Mouse (Mus musculus) MEL (cell line): ENCODE results near the gene Nenf.

Experiments used
- POLR2A ChIP-seq, 2 experiments: IDR thresholded peaks; 2 replicates each; pipeline ENCODE4 v1.6.1; 2011 to 2012; ENCODE audit warnings: low read length in 2 of 2, mild to moderate bottlenecking in 2 of 2, control low read depth in 1 of 2, improper control_type of control experiment in 1 of 2, low read depth in 1 of 2, moderate library complexity in 1 of 2; ENCODE audit not compliant: control insufficient read depth in 1 of 2, insufficient read depth in 1 of 2, poor library complexity in 1 of 2
- UBTF ChIP-seq: IDR thresholded peaks from 2 replicates; pipeline ENCODE4 v1.6.1; 2012; ENCODE audit warnings: low read depth, mild to moderate bottlenecking, inconsistent platforms, low read length, improper control_type of control experiment, moderate library complexity, borderline replicate concordance; ENCODE audit not compliant: insufficient read depth

- TF ChIP-seq POLR2A (IDR thresholded peaks at IDR 0.05; ENCODE audit: control insufficient read depth in 1 of 2, insufficient read depth in 1 of 2, low read depth in 1 of 2, low read length in 2 of 2, poor library complexity in 1 of 2): no peak
- TF ChIP-seq UBTF: no peak
These were observed 1.2 kb downstream of the Nenf start for GRCm38 (mm10) chr1:191316818-191317217.
